Mouse (Mus musculus) embryonic facial prominence, embryonic 12.5 days (tissue): ENCODE data around the gene Iqcf1. TPM values are rescaled to one million over a fixed set of nuclear protein-coding genes. Genes with fewer than 3 reads are reported as not detected.

ENCODE experiments used
- ATAC-seq: fragments of 200-750 bp; cut with Nextera tagmentation; 2 replicates; pipeline ENCODE4 v1.8.0; 2017; ENCODE audit not compliant: insufficient number of reproducible peaks, insufficient read depth, low FRiP score, low TSS enrichment
- H3K27ac ChIP-seq: fragments of 300-500 bp; sonication (generic); 2 replicates; pipeline ENCODE4 v1.5.1; 2016; ENCODE audit warnings: mild to moderate bottlenecking
- H3K27me3 ChIP-seq: fragments of 300-500 bp; sonication (generic); 2 replicates; pipeline ENCODE4 v1.6.1; 2016; ENCODE audit warnings: mild to moderate bottlenecking, moderate library complexity
- H3K36me3 ChIP-seq: fragments of 300-500 bp; sonication (generic); 2 replicates; pipeline ENCODE4 v1.6.1; 2016; ENCODE audit warnings: mild to moderate bottlenecking
- H3K4me1 ChIP-seq: fragments of 300-500 bp; sonication (generic); 2 replicates; pipeline ENCODE4 v1.6.1; 2016
- H3K4me2 ChIP-seq: fragments of 300-500 bp; sonication (generic); replicated peaks from 2 replicates; pipeline ENCODE4 v1.6.1; 2016; ENCODE audit warnings: mild to moderate bottlenecking, moderate library complexity
- H3K4me3 ChIP-seq: fragments of 300-500 bp; sonication (generic); 2 replicates; pipeline ENCODE4 v1.5.1; 2016; ENCODE audit warnings: mild to moderate bottlenecking
- H3K9ac ChIP-seq: fragments of 300-500 bp; sonication (generic); 2 replicates; pipeline ENCODE4 v1.6.1; 2016; ENCODE audit warnings: mild to moderate bottlenecking, moderate library complexity
- H3K9me3 ChIP-seq: fragments of 300-500 bp; sonication (generic); 2 replicates; pipeline ENCODE4 v1.6.1; 2016; ENCODE audit warnings: mild to moderate bottlenecking, moderate library complexity
- WGBS: fragments of 180-500 bp; shearing (Covaris S2); methylation state at CpG from one replicate; pipeline ENCODE4 v1.1.7; 2016; 5-methylcytosine and 5-hydroxymethylcytosine counted together
- polyA plus RNA-seq: library from polyadenylated mRNA; unstranded; fragments of >200 nt; fragmentation: Nextera tagmentation; extraction: Ambion mirVana; gene quantifications from 2 replicates; pipeline ENCODE4 v1.2.1, GENCODE M21; 2016

The Iqcf1 gene
- not detected in 2 replicates for polyA plus RNA-seq

GRCm38 (mm10) chr9:106499667-106500066 is at the start of gene Iqcf1:
Gene Iqcf1 (plus strand): TSS chr9:106499967.
- H3K4me3 ChIP-seq: no peak within 1 kb of the TSS
- H3K36me3 ChIP-seq: no peaks in the 10 kb centered on the region
- no peaks in the 10 kb centered on the region for H3K27me3 ChIP-seq
- H3K9ac ChIP-seq: no peak within 1 kb of the TSS
- no peaks in the 10 kb centered on the region for H3K4me1 ChIP-seq
- 83% methylated on average over 6 of the region's 6 CpGs for WGBS
- H3K4me2 ChIP-seq: no peak within 1 kb of the TSS
- H3K27ac ChIP-seq: no peak within 1 kb of the TSS
- H3K9me3 ChIP-seq: no peaks in the 10 kb centered on the region
- ATAC-seq: no peak

- H3K27ac ChIP-seq: peak overlapping the region; percentile 66
- peak overlapping the region; percentile 23 for H3K4me2 ChIP-seq
- H3K27me3 ChIP-seq: no peaks in the 10 kb centered on the region
- no peak for ATAC-seq
- H3K4me3 ChIP-seq: no peak overlapping the region
- WGBS: 4% methylated on average over 9 of the region's 9 CpGs
- peaks cover 75% of the 10 kb centered on the region for H3K4me1 ChIP-seq
- no peaks in the 10 kb centered on the region for H3K9me3 ChIP-seq
- H3K9ac ChIP-seq: no peak overlapping the region
- H3K36me3 ChIP-seq: no peaks in the 10 kb centered on the region
Measured at GRCm38 (mm10) chr9:106450661-106451060, 49.1 kb upstream of the Iqcf1 start.

- peaks cover 75% of the 10 kb centered on the region for H3K4me1 ChIP-seq
- no peak overlapping the region for H3K4me3 ChIP-seq
- H3K36me3 ChIP-seq: no peaks in the 10 kb centered on the region
- H3K9me3 ChIP-seq: no peaks in the 10 kb centered on the region
- H3K27me3 ChIP-seq: no peaks in the 10 kb centered on the region
- H3K9ac ChIP-seq: no peak overlapping the region
- H3K27ac ChIP-seq: peak overlapping the region; percentile 66
- H3K4me2 ChIP-seq: peak overlapping the region; percentile 23
- ATAC-seq: no peak
- 64% methylated on average over 11 of the region's 11 CpGs for WGBS
Measured at GRCm38 (mm10) chr9:106451298-106451697, 48.5 kb upstream of the Iqcf1 start.

GRCm38 (mm10) chr9:106451899-106452298 is 47.9 kb upstream of the Iqcf1 start:
- Histone ChIP-seq H3K27ac (no peak overlapping the region; the same call in 1 of the 2 replicates), H3K9ac (no peak overlapping the region), H3K4me1 (peaks cover 80% of the 10 kb centered on the region), H3K4me2 (peak overlapping the region; percentile 98), H3K27me3 (no peaks in the 10 kb centered on the region), H3K9me3 (no peaks in the 10 kb centered on the region), H3K36me3 (no peaks in the 10 kb centered on the region), H3K4me3 (no peak overlapping the region; the same call in 1 of the 2 replicates)
- no peak for ATAC-seq
- WGBS: 59% methylated on average over 2 of the region's 2 CpGs

- Histone ChIP-seq H3K27ac (peak overlapping the region; percentile 96), H3K9ac (peak overlapping the region; percentile 4; the same call in 1 of the 2 replicates), H3K27me3 (no peaks in the 10 kb centered on the region), H3K9me3 (no peaks in the 10 kb centered on the region), H3K4me3 (peak overlapping the region; percentile 80; the same call in 1 of the 2 replicates), H3K4me1 (peaks cover 81% of the 10 kb centered on the region), H3K4me2 (peak overlapping the region; percentile 98), H3K36me3 (no peaks in the 10 kb centered on the region)
- ATAC-seq: no peak
- 24% methylated on average over 6 of the region's 6 CpGs for WGBS
Measured at GRCm38 (mm10) chr9:106452351-106452750, 47.4 kb upstream of the Iqcf1 start.

GRCm38 (mm10) chr9:106452821-106453220 is 46.9 kb upstream of the Iqcf1 start:
- no peaks in the 10 kb centered on the region for H3K27me3 ChIP-seq
- H3K4me1 ChIP-seq: peaks cover 83% of the 10 kb centered on the region
- peak overlapping the region; percentile 80 for H3K4me3 ChIP-seq
- H3K9ac ChIP-seq: peak overlapping the region; percentile 86
- no peaks in the 10 kb centered on the region for H3K36me3 ChIP-seq
- no peaks in the 10 kb centered on the region for H3K9me3 ChIP-seq
- ATAC-seq: no peak
- H3K27ac ChIP-seq: peak overlapping the region; percentile 96
- peak overlapping the region; percentile 98 for H3K4me2 ChIP-seq
- WGBS: 0% methylated on average over 7 of the region's 7 CpGs

GRCm38 (mm10) chr9:106453271-106454070 is 46.3 kb upstream of the Iqcf1 start, which contains the start of gene Pcbp4:
Gene Pcbp4 (plus strand): TSS chr9:106453291.
- peaks cover 83% of the 10 kb centered on the region for H3K4me1 ChIP-seq
- ATAC-seq: peak; percentile 29
- no peaks in the 10 kb centered on the region for H3K36me3 ChIP-seq
- peak within 1 kb of the TSS; percentile 96 for H3K27ac ChIP-seq
- H3K4me2 ChIP-seq: peak within 1 kb of the TSS; percentile 98
- H3K9ac ChIP-seq: peak within 1 kb of the TSS; percentile 86
- WGBS: under 1% methylated on average over 49 of the region's 74 CpGs
- no peaks in the 10 kb centered on the region for H3K27me3 ChIP-seq
- H3K4me3 ChIP-seq: peak within 1 kb of the TSS; percentile 80
- no peaks in the 10 kb centered on the region for H3K9me3 ChIP-seq

- peak; percentile 6; the same call in 1 of the 2 replicates for ATAC-seq
- 0 out of 2 replicates have a peak, but pooled peaks cover 3% of the 10 kb centered on the region for H3K36me3 ChIP-seq
- H3K9me3 ChIP-seq: no peaks in the 10 kb centered on the region
- peak overlapping the region; percentile 86 for H3K9ac ChIP-seq
- 1% methylated on average over 20 of the region's 20 CpGs for WGBS
- peaks cover 82% of the 10 kb centered on the region for H3K4me1 ChIP-seq
- peak overlapping the region; percentile 80 for H3K4me3 ChIP-seq
- H3K4me2 ChIP-seq: peak overlapping the region; percentile 98
- no peaks in the 10 kb centered on the region for H3K27me3 ChIP-seq
- peak overlapping the region; percentile 96 for H3K27ac ChIP-seq
Measured at GRCm38 (mm10) chr9:106454071-106454761, 45.6 kb upstream of the Iqcf1 start.

GRCm38 (mm10) chr9:106454888-106455681 is 44.7 kb upstream of the Iqcf1 start:
- Histone ChIP-seq H3K27ac (peak overlapping the region; percentile 96), H3K27me3 (no peaks in the 10 kb centered on the region), H3K9ac (peak overlapping the region; percentile 86), H3K4me1 (peaks cover 78% of the 10 kb centered on the region), H3K36me3 (peaks cover 8% of the 10 kb centered on the region; the same call in 1 of the 2 replicates), H3K4me2 (peak overlapping the region; percentile 98), H3K4me3 (peak overlapping the region; percentile 80), H3K9me3 (no peaks in the 10 kb centered on the region)
- ATAC-seq: peak; percentile 19; the same call in 1 of the 2 replicates
- WGBS: 1% methylated on average over 17 of the region's 17 CpGs

GRCm38 (mm10) chr9:106456325-106457162 is 43.2 kb upstream of the Iqcf1 start:
- peaks cover 67% of the 10 kb centered on the region for H3K4me1 ChIP-seq

More at GRCm38 (mm10) chr9:106456325-106457162, 43.2 kb upstream of the Iqcf1 start:
- Histone ChIP-seq H3K9ac (peak overlapping the region; percentile 86), H3K27me3 (no peaks in the 10 kb centered on the region), H3K27ac (peak overlapping the region; percentile 96), H3K9me3 (no peaks in the 10 kb centered on the region), H3K4me2 (peak overlapping the region; percentile 98), H3K4me3 (peak overlapping the region; percentile 80), H3K36me3 (peaks cover 22% of the 10 kb centered on the region)
- WGBS: 32% methylated on average over 15 of the region's 15 CpGs
- 0 out of 2 replicates have a peak, but pooled peaks have one; percentile 2 for ATAC-seq
